Mouse (Mus musculus) kidney, adult 2 months (tissue): ENCODE results near the gene RPS10-NUDT3.

Experiments
- CTCF ChIP-seq: fragments of 200-500 bp; conservative IDR thresholded peaks from 2 replicates; pipeline ENCODE4 v1.5.1; 2011; ENCODE audit warnings: low read depth, mild to moderate bottlenecking, control low read depth, low read length, moderate library complexity, mixed read lengths; ENCODE audit not compliant: insufficient read depth, insufficient read length
- POLR2A ChIP-seq: fragments of 200-500 bp; IDR thresholded peaks from one replicate; pipeline ENCODE4 v1.6.1; 2011; ENCODE audit warnings: low read depth, low read length, control low read depth

DNA sequence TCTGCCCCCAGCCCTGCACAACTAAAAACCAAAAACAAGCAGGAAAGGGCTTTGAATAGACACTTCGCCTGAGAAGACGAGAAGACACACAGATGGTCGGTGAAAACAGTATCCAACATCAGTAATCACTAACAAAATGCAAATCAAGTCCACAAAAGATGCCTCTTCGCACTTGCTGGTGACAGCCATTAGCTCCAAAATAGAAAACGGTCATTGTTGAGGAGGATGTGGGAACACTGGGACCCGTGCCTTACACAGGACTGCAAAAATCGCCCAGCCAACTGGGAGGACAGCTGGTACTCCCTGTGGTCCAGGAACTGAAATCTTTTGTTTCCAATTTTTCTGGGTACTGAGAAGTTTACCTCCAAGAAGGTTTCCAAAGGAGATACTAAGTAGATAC, 38.9 kb upstream of the RPS10-NUDT3 start:
- TF ChIP-seq POLR2A (no peak), CTCF (no peak)
